Mouse (Mus musculus) embryo, embryonic 9.5 days (tissue): ENCODE measurements around the gene Idua.

Experiments used
- DNase-seq: peaks from one replicate; pipeline ENCODE4 v3.0.0-alpha.2; 2017; ENCODE audit errors: extremely low spot score

The Idua gene

DNA sequence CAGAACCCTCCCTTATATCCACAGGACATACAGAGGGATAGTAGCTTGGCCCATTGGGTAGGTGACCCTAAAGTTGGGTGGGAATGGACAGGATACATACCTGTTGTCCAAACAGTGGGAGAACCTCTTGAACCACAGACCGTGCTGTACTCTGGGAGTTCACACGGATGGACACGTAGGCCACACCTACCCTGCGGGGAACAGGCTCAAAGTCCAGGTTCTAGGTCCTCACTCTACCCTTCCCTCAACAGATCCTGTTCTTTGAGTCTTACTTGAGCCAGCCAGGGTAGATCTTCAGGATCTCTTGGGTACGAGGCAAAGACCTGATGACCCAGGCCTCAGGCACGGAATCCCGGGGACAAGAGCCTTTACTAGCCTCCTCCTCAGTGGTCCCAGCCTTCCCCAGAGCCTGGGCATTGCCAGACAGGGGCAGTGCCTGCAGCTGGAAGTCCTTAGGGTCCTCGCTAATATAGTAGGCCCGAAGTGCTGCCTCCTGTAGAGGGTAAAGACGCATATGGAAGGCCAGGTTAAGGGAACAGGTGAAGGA lies 5.6 kb upstream of the Idua start:
- DNase-seq = no peak

DNA sequence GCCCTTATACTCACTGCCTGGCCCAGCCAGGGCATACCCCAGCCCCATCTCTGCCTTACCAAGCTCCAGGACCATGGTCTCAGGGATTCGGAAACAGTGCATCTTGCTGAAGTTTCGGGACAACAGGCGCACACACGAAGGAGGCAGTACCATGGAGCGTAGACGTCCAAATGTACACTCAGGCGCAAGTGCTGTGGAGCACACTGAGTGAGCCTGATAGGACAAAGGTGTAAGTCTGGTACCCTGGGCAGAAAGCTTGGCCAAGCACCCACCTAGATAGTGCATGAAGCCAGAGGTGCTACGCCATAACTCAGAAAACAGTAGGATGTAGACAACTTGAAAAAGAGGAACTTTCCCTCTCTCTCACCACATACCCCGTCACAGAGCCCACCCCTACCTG lies 4.8 kb upstream of the Idua start:
- DNase-seq = no peak

DNA sequence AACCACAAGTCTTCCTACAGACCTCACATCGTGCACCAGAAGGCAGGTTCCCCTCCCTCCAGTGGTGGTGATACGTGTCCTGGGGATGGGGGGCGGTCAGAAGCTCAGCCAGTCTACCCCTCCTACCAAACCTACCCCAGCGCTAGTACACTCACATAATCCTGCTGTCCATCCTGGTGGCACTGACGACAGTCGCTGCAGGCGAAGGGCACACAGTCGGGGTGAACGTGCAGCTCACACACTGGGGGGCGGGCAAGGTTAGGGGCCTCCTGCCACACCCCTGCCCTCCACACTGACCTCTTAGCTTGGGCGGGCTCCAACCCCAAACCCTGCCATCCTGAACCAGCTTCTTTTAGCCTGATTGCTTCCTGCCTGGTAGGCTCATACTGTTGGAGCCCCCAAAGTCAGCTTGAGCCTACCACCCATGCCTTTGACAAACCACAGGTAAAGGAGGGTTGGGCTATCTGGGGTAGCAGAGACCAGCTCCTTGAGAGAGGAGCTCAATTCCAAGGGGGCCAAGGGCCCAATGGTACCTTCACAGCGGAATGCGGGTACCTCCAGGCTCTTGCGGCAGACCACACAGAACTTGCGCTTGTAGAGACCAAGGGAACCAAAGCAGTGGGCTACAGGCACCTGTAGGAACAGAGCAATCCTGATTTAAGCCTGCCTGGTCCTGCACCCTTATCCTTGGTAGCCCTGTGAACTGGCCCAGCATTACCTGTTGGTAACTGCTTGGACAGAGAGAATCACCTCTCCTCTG lies 4.1 kb upstream of the Idua start:
- no peak for DNase-seq

DNA sequence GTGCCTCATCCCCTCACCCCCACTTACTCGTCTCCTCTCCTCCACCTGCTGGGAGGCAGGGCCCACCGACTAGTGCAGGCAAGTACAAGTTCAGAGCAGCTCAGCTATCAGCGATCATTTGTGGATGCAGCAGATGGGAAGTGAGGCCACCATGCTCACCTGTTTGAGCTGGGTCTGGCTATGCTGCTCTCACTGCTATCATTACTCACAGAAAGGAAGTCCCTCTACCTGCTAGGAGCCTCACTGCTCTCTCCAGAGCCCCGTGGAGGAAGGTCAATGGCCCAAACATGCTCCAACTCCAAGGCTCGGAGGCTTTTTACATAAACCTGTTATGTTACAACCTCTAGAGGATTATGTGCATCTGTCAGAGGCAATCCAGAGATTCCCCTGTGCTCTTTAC lies 2.7 kb upstream of the Idua start:
- DNase-seq = no peak

DNA sequence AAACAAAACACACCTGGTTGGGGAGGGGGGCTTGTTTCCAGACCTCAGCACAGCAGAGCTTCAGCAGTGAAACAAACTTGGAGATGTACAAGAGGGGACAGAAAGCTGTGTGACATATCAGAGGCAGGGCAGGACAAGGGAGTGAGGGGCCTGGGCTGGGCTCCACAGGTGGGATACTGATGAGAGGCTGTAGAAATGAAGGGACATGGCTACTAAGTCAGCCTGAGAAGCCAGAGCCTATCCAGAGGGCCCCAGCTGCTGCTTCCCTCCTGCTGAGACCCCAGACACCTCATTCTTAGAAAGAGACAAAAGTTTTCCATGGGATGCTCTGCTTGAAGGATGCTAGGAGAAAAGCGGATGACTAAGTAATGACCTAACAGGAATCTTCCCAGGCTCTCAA lies 1.5 kb upstream of the Idua start:
- no peak for DNase-seq

DNA sequence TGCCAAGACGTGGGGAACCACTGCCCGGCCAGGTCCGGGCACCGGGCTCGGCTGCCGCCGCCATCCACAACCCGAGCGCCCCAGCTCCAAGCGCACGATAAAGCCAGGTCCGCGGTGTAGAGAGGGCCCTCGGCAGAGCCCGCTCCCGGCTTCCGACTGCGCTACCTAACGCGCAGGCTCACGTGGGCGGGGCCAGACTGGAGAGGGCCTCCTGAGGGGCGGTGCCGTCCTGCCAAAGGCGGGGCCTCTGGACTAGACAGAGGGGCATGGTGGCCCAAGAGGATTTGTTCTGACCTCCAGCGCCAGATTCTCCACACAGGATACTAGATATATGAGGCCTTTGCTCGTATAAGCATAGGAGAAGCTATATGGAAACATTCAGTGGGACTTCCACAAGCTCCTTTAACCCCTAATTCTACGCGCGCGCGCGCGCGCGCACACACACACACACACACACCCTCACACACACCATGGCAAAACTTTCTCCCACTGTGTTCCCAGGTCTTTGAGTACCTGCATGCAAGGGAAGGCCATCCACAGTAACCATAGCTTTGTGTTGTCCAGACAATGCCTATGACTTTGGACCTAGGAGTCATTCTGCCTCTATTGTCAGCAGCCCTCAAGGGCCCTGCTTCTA lies 619 bp downstream of the Idua start:
- peak; percentile 87 for DNase-seq

DNA sequence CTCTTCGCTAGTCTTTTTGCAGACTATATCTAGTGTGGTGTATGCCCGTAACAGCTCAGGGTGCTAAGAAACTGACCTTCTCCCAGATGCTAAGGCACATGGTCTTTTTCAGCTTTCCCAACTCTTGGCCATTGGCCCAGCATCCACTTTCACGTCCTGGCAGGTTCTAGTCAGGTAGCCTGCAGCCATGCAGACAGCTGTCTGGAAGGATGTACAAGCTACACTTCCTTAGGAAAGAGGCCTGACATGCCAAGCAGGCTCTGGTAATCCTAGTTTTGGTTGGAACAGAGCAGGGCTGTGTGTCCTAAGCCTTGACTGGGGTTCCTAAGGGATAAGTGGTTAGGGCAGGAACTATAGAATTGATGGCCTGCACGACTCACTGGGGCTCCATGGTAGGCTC lies 2.6 kb downstream of the Idua start:
- DNase-seq = no peak

DNA sequence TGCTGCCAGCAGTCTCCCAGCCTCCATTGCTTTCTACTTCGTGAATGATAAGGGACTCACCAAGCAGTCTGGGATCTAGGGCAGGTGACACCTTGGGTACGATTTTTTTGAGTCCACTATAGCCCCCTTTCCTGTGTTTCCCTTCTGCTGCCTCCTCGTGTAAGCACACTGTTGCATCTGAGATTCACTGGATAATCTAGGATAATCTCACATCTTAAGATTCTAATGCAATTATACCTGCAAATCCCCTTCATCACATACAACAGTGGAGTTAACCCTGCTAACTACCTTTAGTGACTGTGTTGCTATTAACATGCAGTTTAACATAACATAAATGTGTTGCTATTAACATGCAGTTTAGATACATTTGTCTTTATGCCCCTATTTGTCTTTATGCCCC lies 4.9 kb downstream of the Idua start:
- no peak for DNase-seq

DNA sequence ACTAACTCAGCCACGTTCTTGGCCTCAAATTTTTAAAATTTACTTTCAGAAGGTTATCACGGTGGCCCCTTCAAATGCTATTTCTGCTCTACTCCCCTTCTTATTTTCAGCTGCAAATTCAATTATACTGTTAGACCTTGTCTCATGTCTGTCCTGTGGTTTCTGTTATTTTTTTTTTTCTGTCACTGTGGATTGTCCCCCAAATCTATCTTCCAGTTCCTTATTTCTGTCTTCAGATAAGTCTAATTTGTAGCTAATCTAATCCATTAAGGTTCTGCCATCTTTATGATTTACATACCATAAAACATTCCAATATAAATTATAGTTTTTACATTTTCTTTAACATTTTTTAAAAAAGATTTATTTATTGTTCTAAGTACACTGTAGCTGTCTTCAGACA lies 7.2 kb downstream of the Idua start:
- DNase-seq = no peak

DNA sequence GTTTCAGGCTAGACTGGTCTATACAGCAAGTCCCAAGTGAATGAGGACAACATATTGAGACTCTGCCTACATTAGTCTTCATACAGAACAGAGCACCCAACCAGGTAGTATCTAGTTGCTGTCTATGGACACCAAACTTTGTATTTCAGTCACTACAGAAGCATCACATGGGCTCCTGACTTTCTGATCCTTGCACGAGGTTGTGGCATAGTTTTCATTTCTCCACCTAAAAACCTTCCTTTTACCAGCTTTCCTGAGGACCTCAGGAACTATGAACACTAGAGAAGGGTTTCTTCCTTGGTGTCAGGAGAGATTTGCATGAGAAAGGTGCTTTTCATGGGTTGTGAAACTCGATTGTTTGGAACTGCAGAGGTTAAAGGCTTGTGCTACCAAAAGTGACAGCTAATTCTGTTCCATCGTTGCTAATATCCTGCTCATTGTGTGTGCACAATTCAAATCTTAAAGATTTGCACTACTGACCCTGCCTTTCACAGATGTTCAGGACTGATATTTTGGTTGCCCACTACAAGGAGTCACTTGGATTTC lies 8.3 kb downstream of the Idua start:
- no peak for DNase-seq

DNA sequence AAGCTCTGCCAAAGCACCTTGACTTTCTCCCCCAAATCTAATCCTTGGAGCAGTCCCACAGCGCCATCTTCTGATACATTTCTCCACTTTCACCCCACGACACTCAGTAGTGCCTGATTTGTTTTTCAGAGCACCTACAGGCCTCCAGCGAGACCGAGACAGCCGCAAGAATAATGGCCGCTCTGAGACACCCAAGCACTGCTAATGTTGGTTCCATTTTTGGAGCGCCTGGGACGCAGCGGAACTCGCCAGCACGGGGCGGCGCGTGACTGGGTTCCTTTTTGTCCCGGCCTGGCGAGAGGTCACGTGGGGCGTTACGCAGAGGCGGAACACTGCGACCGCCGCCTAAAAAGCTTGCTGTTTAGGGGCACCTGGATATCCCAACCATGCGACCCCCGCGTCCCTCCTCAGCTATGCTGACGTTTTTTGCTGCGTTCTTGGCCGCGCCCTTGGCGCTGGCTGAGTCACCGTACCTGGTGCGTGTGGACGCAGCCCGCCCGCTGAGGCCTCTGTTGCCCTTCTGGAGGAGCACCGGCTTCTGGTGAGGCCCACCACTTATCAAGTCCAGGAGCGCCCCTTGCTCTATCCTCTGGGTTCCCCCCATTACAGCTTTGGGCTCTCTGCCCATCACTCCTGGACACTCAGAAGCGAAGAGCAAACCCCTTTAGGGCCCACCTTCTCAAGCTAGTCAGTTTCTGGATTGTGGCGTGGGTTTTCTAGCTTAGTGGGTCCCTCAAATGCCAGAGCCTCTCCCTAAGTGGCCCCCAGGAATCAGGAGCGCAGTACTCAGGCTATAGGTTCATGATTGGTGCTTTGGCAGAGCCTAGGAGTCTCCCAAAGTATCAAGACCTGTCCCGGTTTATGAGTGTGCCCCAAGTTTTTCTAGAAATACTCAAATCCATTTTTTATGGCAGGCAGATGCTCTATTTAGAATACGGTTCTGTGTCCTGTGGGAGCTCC lies 9.1 kb downstream of the Idua start, which contains the start of gene Dgkq:
TSS of gene Dgkq (minus strand) at position 696 of the 960 bp plus-strand sequence.
- DNase-seq = peak; percentile 83

DNA sequence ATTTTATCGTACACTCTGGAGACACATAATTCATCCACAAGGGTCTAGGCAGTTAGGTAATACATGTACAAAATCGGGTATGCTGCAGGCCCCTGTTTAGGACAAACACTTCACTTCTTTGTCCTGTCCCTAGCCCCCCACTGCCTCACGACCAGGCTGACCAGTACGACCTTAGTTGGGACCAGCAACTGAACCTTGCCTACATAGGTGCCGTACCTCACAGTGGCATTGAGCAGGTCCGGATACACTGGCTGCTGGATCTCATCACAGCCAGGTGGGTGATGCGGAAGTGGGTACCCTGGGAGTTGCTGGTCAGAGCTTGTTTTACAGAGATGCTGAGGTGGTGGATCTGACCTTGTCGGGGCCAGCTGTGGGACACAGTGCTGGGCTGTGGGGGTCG lies 9.9 kb downstream of the Idua start:
- no peak for DNase-seq

DNA sequence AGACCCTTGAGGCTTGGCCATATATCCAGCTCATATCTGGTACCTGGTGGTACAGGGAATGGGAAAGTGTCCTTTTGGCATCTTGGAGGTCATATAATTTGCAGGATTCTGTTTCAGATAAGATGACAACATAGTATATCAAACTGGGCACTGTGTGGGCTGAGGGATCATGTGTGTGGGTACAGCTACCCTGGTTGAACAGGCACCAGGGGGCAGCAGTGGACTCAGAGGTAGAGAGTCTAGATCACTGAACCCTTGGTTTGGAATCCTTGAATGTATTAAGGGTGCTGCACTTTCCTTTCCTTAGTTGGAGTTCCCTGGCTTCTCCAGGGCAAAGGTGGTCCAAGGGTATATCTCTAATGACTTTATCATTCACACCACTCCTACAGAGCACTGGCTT lies 10.7 kb downstream of the Idua start:
- DNase-seq = peak; percentile 31

DNA sequence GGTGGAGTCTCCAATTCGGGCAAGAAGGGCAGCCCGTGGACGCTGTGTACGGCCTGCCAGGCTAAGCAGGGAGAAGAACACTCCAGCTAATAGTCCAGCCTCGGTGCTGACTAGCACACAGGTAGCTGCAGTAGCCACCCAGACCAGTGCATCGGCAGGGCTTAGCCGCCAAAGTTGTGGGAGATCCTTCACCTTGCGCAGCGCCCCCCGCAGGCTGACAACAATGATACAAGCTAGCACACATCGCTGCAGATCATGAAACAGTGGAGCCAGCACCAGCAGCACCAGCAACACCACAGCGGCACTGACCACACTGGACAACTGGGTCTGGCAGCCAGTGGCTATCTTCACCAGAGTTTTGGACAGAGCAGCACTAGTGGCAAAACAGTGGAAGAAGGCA lies 11.6 kb downstream of the Idua start:
- DNase-seq = no peak

DNA sequence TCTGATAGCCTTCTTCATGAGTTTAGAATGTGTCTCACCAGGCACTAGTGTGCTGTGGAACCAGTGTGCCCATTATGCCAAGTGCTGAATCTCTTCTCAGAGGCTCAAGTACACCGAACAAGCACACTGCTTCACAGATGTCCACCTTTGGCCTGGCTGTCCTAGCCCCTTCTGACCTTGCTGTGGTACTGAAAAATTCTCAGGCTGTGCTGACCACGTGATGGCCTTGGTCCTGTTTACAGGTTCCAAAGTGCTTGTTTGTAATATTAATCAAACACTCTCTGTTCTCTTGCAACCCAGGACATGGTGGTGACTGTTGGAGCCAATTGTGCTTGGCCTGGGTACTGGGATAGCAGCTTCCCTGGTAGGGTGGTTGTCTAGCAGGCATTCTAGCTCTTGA lies 14.5 kb downstream of the Idua start:
- no peak for DNase-seq

DNA sequence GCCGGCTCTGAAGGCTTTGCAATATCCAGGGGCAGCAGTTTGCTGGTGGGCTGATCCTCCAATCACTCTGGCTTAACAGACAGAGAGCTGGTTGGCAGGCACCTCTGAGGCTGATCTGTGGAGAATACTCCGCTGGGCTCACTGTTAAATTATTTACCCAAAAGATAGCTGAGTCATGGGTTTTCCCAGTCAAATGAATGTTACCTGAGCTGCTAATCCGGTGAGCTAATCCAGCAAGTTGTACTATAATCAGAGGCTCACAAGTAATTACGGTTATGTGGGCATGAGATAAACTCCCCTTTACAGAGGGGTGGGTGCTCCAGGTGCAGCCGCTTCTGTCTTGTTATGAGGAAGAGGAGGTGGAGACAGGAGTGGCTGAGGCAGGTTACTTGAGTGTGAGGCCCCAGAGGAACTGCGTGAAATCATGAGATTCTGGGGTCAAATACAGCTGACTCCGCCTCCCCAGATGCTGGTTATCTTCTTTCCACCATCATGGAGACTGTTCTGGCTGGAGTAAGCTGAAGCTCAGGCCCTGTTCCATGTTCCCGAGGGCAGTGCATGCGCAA lies 15.2 kb downstream of the Idua start, which contains the start of gene Slc26a1:
TSS of gene Slc26a1 (minus strand) at position 319 of the 566 bp plus-strand sequence.
- DNase-seq = no peak

DNA sequence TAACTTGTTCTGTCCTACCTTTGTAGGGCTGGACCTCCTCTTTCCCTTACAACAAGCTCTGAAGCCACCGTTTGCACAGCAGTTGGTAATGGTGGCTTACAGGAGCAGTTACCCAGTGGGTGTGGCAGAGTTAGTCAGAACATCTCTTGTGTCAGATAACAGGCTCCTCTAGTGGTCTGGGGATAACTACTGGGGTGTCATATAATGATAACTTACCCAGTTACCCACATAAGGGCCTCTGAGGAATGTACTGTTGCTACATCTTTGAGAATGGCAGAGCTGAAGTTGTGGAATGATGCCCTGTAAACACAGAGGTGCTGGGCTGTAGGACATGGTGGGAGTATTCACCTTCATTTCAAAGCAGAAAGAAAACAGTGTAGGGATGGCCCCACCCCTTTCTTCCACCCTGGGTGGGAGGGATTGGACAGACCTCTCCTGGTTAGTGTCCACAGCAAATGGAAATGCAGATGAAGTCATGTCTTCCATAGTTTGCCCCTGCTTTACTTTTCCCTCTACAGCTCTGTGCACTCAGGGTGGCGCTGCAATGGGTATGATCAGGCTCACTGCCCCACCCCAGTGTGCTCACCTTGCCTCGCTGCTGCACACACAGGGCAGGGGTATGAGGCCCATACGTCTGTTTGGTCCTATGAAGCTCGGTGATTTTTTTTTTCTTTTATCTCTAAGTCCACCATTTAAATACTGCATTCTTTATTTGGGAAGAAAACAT lies 16.8 kb downstream of the Idua start:
- DNase-seq = no peak

DNA sequence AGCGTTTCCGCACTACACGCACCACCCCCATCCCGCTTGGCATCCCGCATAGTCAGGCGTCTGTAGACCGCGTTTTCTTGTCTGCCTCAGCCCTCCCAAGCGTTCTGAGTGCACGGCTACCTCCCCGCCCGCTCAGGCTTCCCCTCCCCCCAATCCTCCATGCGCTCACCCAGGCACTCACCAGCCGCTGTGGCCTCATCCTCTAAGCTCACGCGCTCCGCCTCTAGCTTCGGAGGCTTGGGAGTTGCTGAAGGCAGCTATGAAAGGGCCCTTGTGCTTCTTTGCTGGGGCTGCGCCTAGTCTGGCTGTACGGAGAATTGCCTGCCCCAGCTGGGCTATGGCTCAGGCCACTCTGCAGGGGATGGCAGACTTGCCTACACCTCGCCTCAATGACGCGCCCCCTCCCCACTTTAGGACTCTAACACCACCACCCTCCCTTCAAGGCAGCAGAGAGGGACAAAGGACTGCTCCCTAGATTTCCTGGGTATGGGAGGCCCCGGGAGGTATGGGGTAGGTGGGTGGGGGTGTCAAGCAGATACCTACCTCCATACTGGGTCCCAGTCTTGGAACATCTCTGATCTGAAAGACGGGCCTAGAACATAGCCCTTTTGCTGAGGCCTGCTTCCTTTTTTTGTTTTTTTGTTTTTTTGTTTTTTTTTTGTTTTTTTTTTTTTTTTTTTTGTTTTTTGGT lies 17.6 kb downstream of the Idua start:
- DNase-seq = peak; percentile 79

DNA sequence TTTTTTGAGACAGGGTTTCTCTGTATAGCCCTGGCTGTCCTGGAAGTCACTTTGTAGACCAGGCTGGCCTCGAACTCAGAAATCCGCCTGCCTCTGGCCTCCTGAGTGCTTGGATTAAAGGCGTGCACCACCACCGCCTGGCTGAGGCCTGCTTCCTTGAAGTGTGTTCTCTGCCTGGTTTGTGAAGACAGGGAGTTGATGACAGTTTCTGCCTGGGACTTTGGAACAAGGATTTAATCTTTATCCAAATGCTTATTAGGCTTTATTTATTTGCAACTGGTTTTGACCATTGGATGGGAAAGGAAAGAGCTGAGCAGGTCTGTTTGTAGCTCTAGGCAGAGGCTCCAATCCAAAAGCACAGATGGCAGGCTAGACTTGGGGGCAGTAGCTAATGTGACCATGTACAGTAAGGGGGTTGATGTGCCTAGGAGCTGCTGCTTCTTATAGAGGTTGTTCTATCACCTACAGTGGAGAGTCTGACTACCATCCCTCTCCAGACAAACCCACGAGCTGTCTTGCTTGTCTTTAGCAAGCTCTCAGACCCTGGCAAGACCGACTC lies 18.2 kb downstream of the Idua start:
- DNase-seq = no peak

DNA sequence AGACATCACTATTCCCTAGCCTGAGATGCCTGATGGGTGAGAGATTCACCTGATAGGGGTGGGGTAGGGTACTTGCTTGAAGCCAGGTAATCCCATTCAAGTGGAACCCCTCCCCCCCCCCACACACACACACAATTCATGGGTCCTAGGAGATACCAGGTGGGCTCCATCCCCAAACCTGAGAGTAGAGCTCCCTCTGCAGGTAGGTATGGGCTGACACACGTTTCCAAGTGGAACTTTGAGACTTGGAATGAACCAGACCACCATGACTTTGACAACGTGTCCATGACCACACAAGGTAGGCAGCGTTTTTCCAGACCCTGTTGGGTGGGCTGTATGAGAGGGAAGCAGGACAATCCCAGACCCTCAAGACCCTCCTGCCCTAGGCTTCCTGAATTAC lies 19.8 kb downstream of the Idua start:
- DNase-seq = no peak
